Mouse (Mus musculus) bone marrow macrophage, adult 2 months (primary cell): ENCODE measurements at regions not wholly inside any gene's neighbourhood (a gene's known extent, or its start where the extent isn't known, plus 50 kb on each side); places are given as distances from the start of the nearest gene placed in this dataset.

Experiments used
- CTCF ChIP-seq: IDR thresholded peaks from 2 replicates; pipeline ENCODE4 v1.5.1; 2012; ENCODE audit warnings: low read depth, mild to moderate bottlenecking, low read length, moderate library complexity
- POLR2A ChIP-seq: IDR thresholded peaks from 2 replicates; pipeline ENCODE4 v1.6.1; 2012; ENCODE audit warnings: mild to moderate bottlenecking, low read depth, low read length, borderline replicate concordance

- TF ChIP-seq CTCF (no peak), POLR2A (no peak)
Observed at GRCm38 (mm10) chr11:112708119-112708730, 73.8 kb upstream of the Sox9 start.
